Mouse (Mus musculus): ENCODE measurements around the gene Fam104a. TPM values are rescaled to one million over a fixed set of nuclear protein-coding genes. Genes with fewer than 3 reads are reported as not detected.

Gene Fam104a
- polyA plus RNA-seq (2015; fragmentation: Nextera tagmentation; extraction: Ambion mirVana) = 45.6 and 47.7 TPM in 2 replicates

DNA sequence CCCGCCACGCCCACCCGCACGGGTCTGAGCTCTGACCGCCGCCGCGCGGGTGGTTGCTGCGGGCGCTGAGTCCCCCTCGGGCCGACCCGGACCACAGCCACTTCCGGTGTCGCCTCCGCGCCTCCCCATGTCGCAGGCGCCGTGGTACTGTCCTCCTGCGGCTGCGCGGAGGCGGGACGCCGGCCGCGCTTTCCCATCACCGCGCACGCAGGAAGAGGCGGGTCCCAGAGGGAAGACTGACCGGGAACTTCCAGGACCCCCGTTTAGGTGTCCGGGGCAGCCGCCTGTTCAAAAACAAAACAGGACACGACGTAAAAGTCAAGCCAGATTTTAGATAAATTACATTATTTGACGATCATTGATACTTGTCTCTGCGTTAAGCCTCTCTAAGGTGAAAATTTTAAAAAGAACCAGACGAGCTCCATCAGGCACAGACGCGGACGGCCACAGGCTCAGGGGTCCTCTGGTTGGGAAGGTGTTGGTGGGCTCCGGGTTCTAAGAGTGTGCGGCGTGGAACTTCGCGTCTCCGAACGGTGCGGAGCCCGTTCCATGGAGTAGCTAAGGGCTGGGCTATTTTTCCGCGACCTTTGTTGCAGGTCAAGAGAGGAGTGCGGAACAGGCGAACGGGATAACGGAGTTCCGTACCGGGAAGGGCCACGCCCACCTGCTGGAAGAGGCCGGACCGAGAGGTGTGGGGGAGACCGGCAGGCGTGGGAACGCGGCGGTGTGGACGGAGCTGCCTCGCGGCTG lies at the start of gene Fam104a, which contains the start of gene D11Wsu47e:
Fam104a (minus strand) TSS at position 199 of the 750 bp plus-strand sequence.
D11Wsu47e (plus strand) TSS at position 456 of the 750 bp plus-strand sequence.

DNA sequence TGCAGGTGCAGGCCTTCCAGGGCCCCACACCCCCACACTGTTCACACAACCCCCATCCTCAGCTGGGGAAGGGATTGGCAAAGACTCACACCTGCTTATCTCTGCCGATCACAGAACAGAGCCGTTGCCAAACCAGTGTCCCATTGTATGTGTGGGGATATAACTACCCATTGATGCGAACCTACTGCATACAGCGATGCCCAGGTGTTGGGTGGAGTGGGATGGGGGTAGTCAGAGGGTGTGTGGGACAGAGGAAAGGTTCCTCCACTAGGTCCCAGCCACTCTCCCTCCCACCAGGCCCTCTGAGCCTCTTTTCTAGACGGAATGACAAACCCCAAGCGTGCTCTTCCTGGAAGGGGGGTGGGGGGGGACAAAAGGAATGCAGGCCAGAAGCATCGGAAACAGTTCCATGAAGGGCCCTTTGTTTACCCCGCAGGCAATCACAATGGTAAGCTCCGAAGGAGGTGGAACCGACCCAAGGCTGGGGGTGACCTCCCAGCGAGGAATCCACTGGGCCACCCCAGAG lies 25.8 kb upstream of the Fam104a start, which contains the start of gene Cpsf4l:
Cpsf4l (minus strand) TSS at position 287 of the 526 bp plus-strand sequence.

DNA sequence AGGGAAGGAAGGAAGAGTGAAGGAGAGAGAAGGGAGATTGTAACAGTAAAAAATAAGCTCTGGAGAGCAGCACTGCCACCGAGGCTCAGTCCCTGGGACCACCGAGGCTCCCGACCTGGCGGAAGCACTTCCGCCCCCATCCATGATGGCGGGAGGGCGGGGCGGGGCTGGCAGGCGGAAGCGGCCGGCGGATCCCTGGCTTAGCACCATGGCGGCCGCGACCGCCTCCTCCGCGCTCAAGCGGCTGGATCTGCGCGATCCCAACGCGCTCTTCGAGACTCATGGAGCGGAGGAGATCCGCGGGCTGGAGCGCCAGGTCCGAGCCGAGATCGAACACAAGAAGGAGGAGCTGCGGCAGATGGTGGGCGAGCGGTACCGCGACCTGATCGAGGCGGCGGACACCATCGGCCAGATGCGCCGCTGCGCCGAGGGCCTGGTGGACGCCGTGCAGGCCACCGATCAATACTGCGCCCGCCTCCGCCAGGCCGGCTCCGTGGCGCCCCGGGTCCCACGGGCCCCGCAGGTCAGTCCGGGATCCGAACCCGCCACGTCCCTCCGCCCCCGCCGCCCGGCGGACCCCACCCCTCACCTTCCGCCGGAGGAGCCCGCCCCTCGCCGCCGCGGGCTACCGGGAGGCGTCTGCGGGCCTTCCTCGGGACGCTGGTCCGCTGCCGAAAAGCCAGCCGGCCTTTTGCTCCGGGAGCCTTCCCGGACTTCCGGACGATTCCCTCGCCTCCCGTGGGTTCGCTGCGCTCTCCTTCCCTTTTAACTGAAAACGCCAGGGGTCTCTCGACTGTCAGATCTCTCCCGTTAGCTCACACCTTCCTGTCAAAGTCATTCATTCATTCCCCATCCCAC lies 34.4 kb downstream of the Fam104a start, which contains the start of gene Slc39a11:
Slc39a11 (minus strand) TSS at position 727 of the 858 bp plus-strand sequence.

DNA sequence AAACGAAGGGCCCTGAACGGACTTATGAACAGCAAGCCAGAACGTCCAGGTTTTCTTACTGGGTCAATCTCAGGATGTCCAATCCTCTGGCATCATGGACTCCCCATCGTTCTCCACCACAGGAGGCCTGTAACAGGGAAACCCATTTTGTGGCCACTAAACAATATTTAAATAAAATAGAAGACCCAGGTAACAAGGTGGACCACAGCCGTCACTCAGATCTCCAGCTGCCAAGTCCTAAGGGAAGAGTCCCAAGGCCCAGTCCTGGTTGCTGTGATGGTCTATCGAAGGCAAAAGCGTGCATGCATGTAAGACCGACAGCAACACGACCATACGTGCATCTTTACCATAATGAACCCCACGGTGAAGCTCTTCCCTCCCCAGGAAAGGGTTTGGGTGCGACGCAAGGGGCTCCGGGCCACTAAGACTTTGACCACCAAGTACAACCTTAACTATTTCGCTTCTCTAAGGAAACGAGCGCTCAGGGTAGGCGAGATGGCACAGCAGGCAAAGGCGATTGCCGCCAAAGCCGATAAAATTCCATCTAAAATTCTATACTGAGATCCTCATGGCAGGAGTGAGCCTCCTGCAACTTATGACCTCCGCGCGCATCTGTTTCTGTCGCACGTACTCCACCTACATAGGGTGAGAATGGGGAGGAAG lies 35.1 kb downstream of the Fam104a start, which contains the start of gene Cog1:
Cog1 (plus strand) TSS at position 480 of the 663 bp plus-strand sequence.

DNA sequence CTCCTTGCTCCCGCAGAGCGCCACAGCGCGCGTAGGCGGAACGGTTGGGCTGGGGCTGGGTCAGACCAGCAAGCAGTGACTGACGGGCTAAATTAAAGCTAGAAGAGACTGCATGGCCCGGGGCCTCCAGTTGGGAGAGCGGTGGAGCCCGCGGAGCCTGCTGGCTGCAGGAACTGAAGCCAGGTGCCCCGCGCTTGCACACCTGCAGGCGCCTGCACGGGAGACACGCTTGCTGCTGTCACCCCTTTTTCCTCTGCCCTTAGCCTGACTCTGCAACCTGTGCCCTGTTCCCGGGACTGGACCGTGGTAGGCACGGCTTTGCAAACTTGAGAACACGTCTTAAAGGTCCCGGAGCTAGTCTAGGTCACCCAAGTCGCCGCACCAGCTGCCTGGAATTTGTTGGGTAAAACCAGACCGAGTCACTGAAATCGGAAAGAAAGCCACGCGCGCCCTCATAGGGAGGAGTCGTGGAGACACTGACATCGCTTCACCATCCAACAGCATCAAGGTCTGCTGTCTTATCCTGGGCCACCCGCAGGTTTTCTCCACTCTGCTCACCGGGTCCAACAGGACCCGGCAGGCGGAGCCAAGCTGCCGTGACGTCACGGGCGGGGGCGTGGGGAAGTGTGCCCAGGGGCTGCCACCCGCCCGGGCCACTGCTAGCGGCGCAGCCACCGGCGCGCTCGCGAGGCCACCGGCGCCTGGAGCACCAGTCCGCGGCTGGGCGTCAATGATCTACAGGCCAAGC lies 65.1 kb downstream of the Fam104a start, which contains the start of gene Sstr2:
Sstr2 (plus strand) TSS at position 671 of the 748 bp plus-strand sequence.

Other genes starting within 250 kb of the Fam104a start
- 0.41 and 0.45 TPM in 2 replicates for gene Sstr2, start 64.8 kb downstream of the Fam104a start, polyA plus RNA-seq (2015; fragmentation: Nextera tagmentation; extraction: Ambion mirVana)
- gene Cog1, start 35.0 kb downstream of the Fam104a start, polyA plus RNA-seq (2015; fragmentation: Nextera tagmentation; extraction: Ambion mirVana) = 13.1 and 14.0 TPM in 2 replicates
- 16.2 and 19.3 TPM in 2 replicates for gene Slc39a11, start 34.1 kb downstream of the Fam104a start, polyA plus RNA-seq (2015; fragmentation: Nextera tagmentation; extraction: Ambion mirVana)
- 10.7 and 11.2 TPM in 2 replicates for gene D11Wsu47e, start 257 bp upstream of the Fam104a start, polyA plus RNA-seq (2015; fragmentation: Nextera tagmentation; extraction: Ambion mirVana)
- 0.43 TPM in 1 of 2 replicates, not detected in the other for gene Cpsf4l, start 25.9 kb upstream of the Fam104a start, polyA plus RNA-seq (2015; fragmentation: Nextera tagmentation; extraction: Ambion mirVana)
- gene Cdc42ep4, start 67.7 kb upstream of the Fam104a start, polyA plus RNA-seq (2015; fragmentation: Nextera tagmentation; extraction: Ambion mirVana) = 22.5 and 22.9 TPM in 2 replicates